Mouse (Mus musculus) embryonic facial prominence, embryonic 15.5 days (tissue): ENCODE results near the gene Slc9a9. TPM values are rescaled to one million over a fixed set of nuclear protein-coding genes. Genes with fewer than 3 reads are reported as not detected.

Experiments
- ATAC-seq: fragments of 200-750 bp; cut with Nextera tagmentation; 2 replicates; pipeline ENCODE4 v1.8.0; 2017; ENCODE audit warnings: low read depth, moderate TSS enrichment; ENCODE audit not compliant: insufficient number of reproducible peaks, low FRiP score, low TSS enrichment
- H3K27ac ChIP-seq: fragments of 300-500 bp; sonication (generic); replicated peaks from 2 replicates; pipeline ENCODE4 v1.5.1; 2015; ENCODE audit warnings: mild to moderate bottlenecking, inconsistent platforms
- H3K27me3 ChIP-seq: fragments of 300-500 bp; sonication (generic); 2 replicates; pipeline ENCODE4 v1.6.1; 2015; ENCODE audit warnings: inconsistent platforms
- H3K36me3 ChIP-seq: fragments of 300-500 bp; sonication (generic); 2 replicates; pipeline ENCODE4 v1.6.1; 2015; ENCODE audit warnings: mild to moderate bottlenecking, inconsistent platforms
- H3K4me1 ChIP-seq: fragments of 300-500 bp; sonication (generic); 2 replicates; pipeline ENCODE4 v1.6.1; 2015; ENCODE audit warnings: inconsistent platforms
- H3K4me2 ChIP-seq: fragments of 300-500 bp; sonication (generic); replicated peaks from 2 replicates; pipeline ENCODE4 v1.6.1; 2015; ENCODE audit warnings: mild to moderate bottlenecking, inconsistent platforms
- H3K4me3 ChIP-seq: fragments of 300-500 bp; sonication (generic); replicated peaks from 2 replicates; pipeline ENCODE4 v1.5.1; 2015; ENCODE audit warnings: mild to moderate bottlenecking, inconsistent platforms
- H3K9ac ChIP-seq: fragments of 300-500 bp; sonication (generic); 2 replicates; pipeline ENCODE4 v1.6.1; 2015; ENCODE audit warnings: inconsistent platforms
- H3K9me3 ChIP-seq: fragments of 300-500 bp; sonication (generic); replicated peaks from 2 replicates; pipeline ENCODE4 v1.6.1; 2016; ENCODE audit warnings: inconsistent platforms
- WGBS: fragments of 180-500 bp; shearing (Covaris S2); methylation state at CpG from one replicate; pipeline ENCODE4 v1.1.7; 2015; 5-methylcytosine and 5-hydroxymethylcytosine counted together
- polyA plus RNA-seq: library from polyadenylated mRNA; unstranded; fragments of >200 nt; fragmentation: Nextera tagmentation; extraction: Ambion mirVana; gene quantifications from 2 replicates; pipeline ENCODE4 v1.2.1, GENCODE M21; 2015

Slc9a9 gene
- polyA plus RNA-seq, 1 experiment from 2014 or later = 7.4 TPM

- Histone ChIP-seq H3K36me3 (no peaks in the 10 kb centered on the region), H3K9me3 (no peaks in the 10 kb centered on the region), H3K9ac (no peak overlapping the region), H3K4me1 (peaks cover 42% of the 10 kb centered on the region), H3K4me3 (no peak overlapping the region), H3K27ac (peak overlapping the region; percentile 77), H3K4me2 (no peak overlapping the region), H3K27me3 (no peaks in the 10 kb centered on the region)
- 68% methylated on average over 3 of the region's 3 CpGs for WGBS
- ATAC-seq = no peak
These were observed 516.1 kb downstream of the Slc9a9 start for GRCm38 (mm10) chr9:95185840-95186239.

GRCm38 (mm10) chr9:95186386-95187289 is 516.9 kb downstream of the Slc9a9 start:
- 0 out of 2 replicates have a peak, but pooled peaks have one; percentile 36 for ATAC-seq
- H3K4me2 ChIP-seq = no peak overlapping the region
- no peaks in the 10 kb centered on the region for H3K27me3 ChIP-seq
- peak overlapping the region; percentile 77 for H3K27ac ChIP-seq
- no peak overlapping the region for H3K9ac ChIP-seq
- peaks cover 36% of the 10 kb centered on the region for H3K4me1 ChIP-seq
- no peak overlapping the region for H3K4me3 ChIP-seq
- no peaks in the 10 kb centered on the region for H3K9me3 ChIP-seq
- 29% methylated on average over 15 of the region's 15 CpGs for WGBS
- H3K36me3 ChIP-seq = no peaks in the 10 kb centered on the region

- no peaks in the 10 kb centered on the region for H3K27me3 ChIP-seq
- peak; percentile 56 for ATAC-seq
- H3K4me2 ChIP-seq = no peak overlapping the region
- WGBS = 47% methylated on average over 8 of the region's 8 CpGs
- no peaks in the 10 kb centered on the region for H3K9me3 ChIP-seq
- H3K9ac ChIP-seq = no peak overlapping the region
- H3K36me3 ChIP-seq = no peaks in the 10 kb centered on the region
- no peak overlapping the region for H3K4me3 ChIP-seq
- peaks cover 30% of the 10 kb centered on the region for H3K4me1 ChIP-seq
- H3K27ac ChIP-seq = peak overlapping the region; percentile 71
These were observed 518.9 kb downstream of the Slc9a9 start for GRCm38 (mm10) chr9:95188362-95189217.

- Histone ChIP-seq H3K36me3 (no peaks in the 10 kb centered on the region), H3K4me3 (no peak overlapping the region), H3K4me2 (no peak overlapping the region), H3K27ac (peak overlapping the region; percentile 71), H3K9ac (no peak overlapping the region), H3K9me3 (no peaks in the 10 kb centered on the region), H3K4me1 (peaks cover 34% of the 10 kb centered on the region), H3K27me3 (no peaks in the 10 kb centered on the region)
- no peak for ATAC-seq
- 83% methylated on average over 4 of the region's 4 CpGs for WGBS
These were observed 519.5 kb downstream of the Slc9a9 start for GRCm38 (mm10) chr9:95189218-95189605.

- H3K4me1 ChIP-seq = peaks cover 32% of the 10 kb centered on the region
- no peak overlapping the region for H3K27ac ChIP-seq
- H3K36me3 ChIP-seq = no peaks in the 10 kb centered on the region
- WGBS = 81% methylated on average over 6 of the region's 6 CpGs
- no peaks in the 10 kb centered on the region for H3K27me3 ChIP-seq
- no peak overlapping the region for H3K4me3 ChIP-seq
- H3K9me3 ChIP-seq = no peaks in the 10 kb centered on the region
- H3K4me2 ChIP-seq = no peak overlapping the region
- no peak for ATAC-seq
- H3K9ac ChIP-seq = no peak overlapping the region
These were observed 521.7 kb downstream of the Slc9a9 start for GRCm38 (mm10) chr9:95191442-95191841.

- no peak for ATAC-seq
- H3K27me3 ChIP-seq = no peaks in the 10 kb centered on the region
- H3K27ac ChIP-seq = no peak overlapping the region
- no peak overlapping the region for H3K4me3 ChIP-seq
- no peaks in the 10 kb centered on the region for H3K9me3 ChIP-seq
- peaks cover 27% of the 10 kb centered on the region for H3K4me1 ChIP-seq
- no peak overlapping the region for H3K4me2 ChIP-seq
- H3K36me3 ChIP-seq = no peaks in the 10 kb centered on the region
- WGBS = 73% methylated on average over 8 of the region's 8 CpGs
- H3K9ac ChIP-seq = no peak overlapping the region
These were observed 523.3 kb downstream of the Slc9a9 start for GRCm38 (mm10) chr9:95192901-95193532.

GRCm38 (mm10) chr9:95193672-95194071 is 524.0 kb downstream of the Slc9a9 start:
- H3K27me3 ChIP-seq = no peaks in the 10 kb centered on the region
- H3K9ac ChIP-seq = no peak overlapping the region
- WGBS = 71% methylated on average over 3 of the region's 3 CpGs
- ATAC-seq = no peak
- no peak overlapping the region for H3K4me2 ChIP-seq
- H3K36me3 ChIP-seq = no peaks in the 10 kb centered on the region
- H3K27ac ChIP-seq = peak overlapping the region; percentile 48
- H3K9me3 ChIP-seq = no peaks in the 10 kb centered on the region
- H3K4me1 ChIP-seq = peaks cover 20% of the 10 kb centered on the region
- no peak overlapping the region for H3K4me3 ChIP-seq

GRCm38 (mm10) chr9:95194158-95194557 is 524.4 kb downstream of the Slc9a9 start:
- 36% methylated on average over 5 of the region's 5 CpGs for WGBS
- H3K9me3 ChIP-seq = no peaks in the 10 kb centered on the region
- no peaks in the 10 kb centered on the region for H3K36me3 ChIP-seq
- peak overlapping the region; percentile 48 for H3K27ac ChIP-seq
- H3K4me1 ChIP-seq = peaks cover 17% of the 10 kb centered on the region
- no peak overlapping the region for H3K4me3 ChIP-seq
- H3K27me3 ChIP-seq = no peaks in the 10 kb centered on the region
- H3K4me2 ChIP-seq = no peak overlapping the region
- no peak overlapping the region for H3K9ac ChIP-seq
- 0 out of 2 replicates have a peak, but pooled peaks have one; percentile 51 for ATAC-seq

- H3K36me3 ChIP-seq = no peaks in the 10 kb centered on the region
- no peaks in the 10 kb centered on the region for H3K27me3 ChIP-seq
- H3K4me1 ChIP-seq = peaks cover 4% of the 10 kb centered on the region; the same call in 1 of the 2 replicates
- WGBS = 59% methylated on average over 7 of the region's 7 CpGs
- no peak overlapping the region for H3K4me3 ChIP-seq
- H3K4me2 ChIP-seq = no peak overlapping the region
- H3K27ac ChIP-seq = no peak overlapping the region
- ATAC-seq = no peak
- no peak overlapping the region for H3K9ac ChIP-seq
- no peaks in the 10 kb centered on the region for H3K9me3 ChIP-seq
These were observed 538.0 kb downstream of the Slc9a9 start for GRCm38 (mm10) chr9:95207661-95208060.

GRCm38 (mm10) chr9:95208681-95209080 is 539.0 kb downstream of the Slc9a9 start:
- no peak overlapping the region for H3K4me2 ChIP-seq
- H3K36me3 ChIP-seq = no peaks in the 10 kb centered on the region
- H3K27ac ChIP-seq = no peak overlapping the region
- no peaks in the 10 kb centered on the region for H3K27me3 ChIP-seq
- no peak for ATAC-seq
- WGBS = 95% methylated on average over 4 of the region's 4 CpGs
- H3K4me1 ChIP-seq = peaks cover 4% of the 10 kb centered on the region; the same call in 1 of the 2 replicates
- H3K9me3 ChIP-seq = no peaks in the 10 kb centered on the region
- no peak overlapping the region for H3K9ac ChIP-seq
- H3K4me3 ChIP-seq = no peak overlapping the region

GRCm38 (mm10) chr9:95220009-95220408 is 550.3 kb downstream of the Slc9a9 start:
- Histone ChIP-seq H3K4me1 (no peaks in the 10 kb centered on the region), H3K9me3 (no peaks in the 10 kb centered on the region), H3K27me3 (no peaks in the 10 kb centered on the region), H3K9ac (no peak overlapping the region), H3K36me3 (no peaks in the 10 kb centered on the region), H3K4me2 (no peak overlapping the region), H3K27ac (no peak overlapping the region), H3K4me3 (no peak overlapping the region)
- ATAC-seq = no peak
- WGBS = 41% methylated on average over 3 of the region's 3 CpGs
